Mouse (Mus musculus) frontal cortex, postnatal 10 days (tissue): ENCODE measurements at regions not wholly inside any gene's neighbourhood (a gene's known extent, or its start where the extent isn't known, plus 50 kb on each side); places are given as distances from the start of the nearest gene placed in this dataset.
"Not testable (repeated sequence)": the region's sequence is repeated elsewhere in the genome, so short reads cannot be mapped to it uniquely, and the experiment has no call there.

Experiments used
- DNase-seq, 2 experiments: peaks; one replicate each; pipeline ENCODE4 v3.0.0; 2022; ENCODE audit warnings: low spot score in 2 of 2, mixed read lengths in 1 of 2

- DNase-seq = no peak
Measured at GRCm38 (mm10) chr1:35200656-35201055, 350.9 kb downstream of the Plekhb2 start.

GRCm38 (mm10) chr1:35201083-35201879 is 351.5 kb downstream of the Plekhb2 start:
- no peak for DNase-seq

GRCm38 (mm10) chr1:35201880-35202220 is 352.1 kb downstream of the Plekhb2 start:
- no peak for DNase-seq

GRCm38 (mm10) chr1:35202551-35202950 is 352.8 kb downstream of the Plekhb2 start:
- DNase-seq = peak; percentile 53 to 61

- no peak for DNase-seq
Measured at GRCm38 (mm10) chr1:35206834-35207529, 357.2 kb downstream of the Plekhb2 start.

GRCm38 (mm10) chr1:35212111-35212891 is 362.5 kb downstream of the Plekhb2 start:
- no peak for DNase-seq

- no peak for DNase-seq
Measured at GRCm38 (mm10) chr1:35213875-35214274, 364.1 kb downstream of the Plekhb2 start.

GRCm38 (mm10) chr1:35216411-35216810 is 366.6 kb downstream of the Plekhb2 start:
- DNase-seq = no peak

- not testable (repeated sequence) for DNase-seq
Measured at GRCm38 (mm10) chr1:35220215-35220614, 370.4 kb downstream of the Plekhb2 start.

GRCm38 (mm10) chr1:35220751-35221150 is 371.0 kb downstream of the Plekhb2 start:
- no peak for DNase-seq

- DNase-seq = no peak
Measured at GRCm38 (mm10) chr1:35232592-35232991, 382.8 kb downstream of the Plekhb2 start.

GRCm38 (mm10) chr1:35238139-35238538 is 388.4 kb downstream of the Plekhb2 start:
- DNase-seq = no peak

- DNase-seq = no peak
Measured at GRCm38 (mm10) chr1:35242849-35243248, 393.1 kb downstream of the Plekhb2 start.

- no peak for DNase-seq
Measured at GRCm38 (mm10) chr1:35243339-35243738, 393.6 kb downstream of the Plekhb2 start.

- no peak for DNase-seq
Measured at GRCm38 (mm10) chr1:35265125-35265524, 415.3 kb downstream of the Plekhb2 start.

GRCm38 (mm10) chr1:35266626-35267025 is 416.9 kb downstream of the Plekhb2 start:
- peak in 1 of 2 experiments; percentile 15 for DNase-seq

- no peak for DNase-seq
Measured at GRCm38 (mm10) chr1:35267883-35268282, 418.1 kb downstream of the Plekhb2 start.

GRCm38 (mm10) chr1:35274978-35275377 is 425.2 kb downstream of the Plekhb2 start:
- DNase-seq = no peak
